Mouse (Mus musculus) liver, embryonic 14.5 days (tissue): Measurements from ENCODE around the gene Hist2h2ac. TPM values are rescaled to one million over a fixed set of nuclear protein-coding genes. Genes with fewer than 3 reads are reported as not detected.

ENCODE experiments used
- ATAC-seq: fragments of 200-750 bp; cut with Nextera tagmentation; 2 replicates; pipeline ENCODE4 v1.8.0; 2017; ENCODE audit warnings: moderate number of reproducible peaks, mild to moderate bottlenecking, moderate library complexity; ENCODE audit not compliant: insufficient read depth
- DNase-seq, 3 experiments: peaks; one replicate each; pipeline ENCODE4 v3.0.0-alpha.2; 2012 to 2013; ENCODE audit warnings: low read depth in 3 of 3, low spot score in 3 of 3
- H3K27ac ChIP-seq: fragments of 300-500 bp; sonication (generic); 2 replicates; pipeline ENCODE4 v1.5.1; 2014; ENCODE audit warnings: moderate library complexity, mild to moderate bottlenecking, control low read depth, inconsistent platforms
- H3K27me3 ChIP-seq: fragments of 300-500 bp; sonication (generic); 2 replicates; pipeline ENCODE4 v1.6.1; 2014; ENCODE audit warnings: mild to moderate bottlenecking, low read length, moderate library complexity; ENCODE audit not compliant: control insufficient read depth, insufficient read depth
- H3K36me3 ChIP-seq: fragments of 300-500 bp; sonication (generic); replicated peaks from 2 replicates; pipeline ENCODE4 v1.6.1; 2014; ENCODE audit warnings: low read depth; ENCODE audit not compliant: control insufficient read depth, insufficient read depth
- H3K4me1 ChIP-seq, 2 experiments: fragments of 200-500 bp in 1 of 2; fragments of 300-500 bp in 1 of 2; sonication (generic) in 1 of 2; replicated peaks; 2 replicates each; pipeline ENCODE4 v1.6.1; 2012 to 2014; ENCODE audit warnings: antibody characterized with exemption in 1 of 2, inconsistent platforms in 1 of 2, low read length in 1 of 2; ENCODE audit not compliant: control insufficient read depth in 2 of 2, insufficient read depth in 2 of 2
- H3K4me2 ChIP-seq: fragments of 300-500 bp; sonication (generic); 2 replicates; pipeline ENCODE4 v1.6.1; 2014; ENCODE audit warnings: low read depth, mild to moderate bottlenecking, control low read depth, moderate library complexity
- H3K4me3 ChIP-seq, 2 experiments: fragments of 200-500 bp in 1 of 2; fragments of 300-500 bp in 1 of 2; sonication (generic) in 1 of 2; 2 replicates each; pipeline ENCODE4 v1.5.1; 2012 to 2014; ENCODE audit warnings: low read depth in 2 of 2, low read length in 2 of 2, mild to moderate bottlenecking in 2 of 2, control low read depth in 1 of 2, inconsistent platforms in 1 of 2, moderate library complexity in 1 of 2; ENCODE audit not compliant: insufficient read depth in 1 of 2
- H3K9ac ChIP-seq: fragments of 300-500 bp; sonication (generic); replicated peaks from 2 replicates; pipeline ENCODE4 v1.6.1; 2014; ENCODE audit warnings: mild to moderate bottlenecking, control low read depth, moderate library complexity
- H3K9me3 ChIP-seq: fragments of 300-500 bp; sonication (generic); 2 replicates; pipeline ENCODE4 v1.6.1; 2016; ENCODE audit warnings: low read length, mixed read lengths; ENCODE audit not compliant: control insufficient read depth
- CTCF ChIP-seq: IDR thresholded peaks from 2 replicates; pipeline ENCODE4 v1.5.1; 2016; ENCODE audit warnings: antibody characterized with exemption, low read depth, control low read depth
- EP300 ChIP-seq: IDR thresholded peaks from 2 replicates; pipeline ENCODE4 v1.6.1; 2016; ENCODE audit warnings: antibody characterized with exemption, low read depth
- WGBS: fragments of 180-500 bp; shearing (Covaris S2); extraction: QIAGEN DNeasy Blood & Tissue Kit; methylation state at CpG from one replicate; pipeline ENCODE4 v1.1.7; 2014; ENCODE audit not compliant: insufficient replicate concordance; 5-methylcytosine and 5-hydroxymethylcytosine counted together
- polyA plus RNA-seq, 2 experiments: library from polyadenylated mRNA; depleted of rRNA in 1 of 2; stranded (reverse) in 1 of 2; unstranded in 1 of 2; fragments of >200 nt; fragmentation: Nextera tagmentation in 1 of 2; extraction: Ambion mirVana in 1 of 2; gene quantifications; 2 replicates each; pipeline versions ENCODE4 v1.2.1 to v1.2.3; 2012 to 2014

The Hist2h2ac gene
- polyA plus RNA-seq, 2 experiments, result 14.0 to 18.5 TPM

DNA sequence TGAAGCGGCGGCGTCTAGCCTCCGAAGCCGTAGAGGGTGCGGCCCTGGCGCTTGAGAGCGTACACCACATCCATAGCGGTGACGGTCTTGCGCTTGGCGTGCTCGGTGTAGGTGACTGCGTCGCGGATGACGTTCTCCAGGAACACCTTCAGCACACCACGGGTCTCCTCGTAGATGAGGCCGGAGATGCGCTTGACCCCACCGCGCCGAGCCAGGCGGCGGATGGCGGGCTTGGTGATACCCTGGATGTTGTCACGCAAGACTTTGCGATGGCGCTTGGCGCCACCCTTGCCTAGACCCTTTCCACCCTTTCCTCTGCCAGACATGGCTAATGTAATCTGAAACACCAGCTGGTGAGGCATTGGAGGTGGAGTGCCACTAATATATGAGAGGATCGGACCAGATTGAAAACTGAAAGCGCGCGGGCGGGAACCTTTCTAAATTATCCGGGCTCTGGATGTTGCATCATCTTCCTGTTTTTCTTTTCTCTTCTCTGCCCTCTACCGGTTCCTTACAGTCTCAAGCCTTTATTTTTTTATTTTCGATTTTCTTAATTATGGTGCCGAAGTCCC lies 42.4 kb upstream of the Hist2h2ac start, which contains the start of gene Hist2h4:
TSS of gene Hist2h4 (minus strand) at position 333 of the 572 bp plus-strand sequence.
- no peaks in the 10 kb centered on the region for H3K9me3 ChIP-seq
- DNase-seq, result peak; percentile 94 to 95 (median 95)
- under 1% methylated on average over 40 of the region's 40 CpGs for WGBS
- peak within 1 kb of the TSS; percentile 100 for H3K9ac ChIP-seq
- peak; percentile 87 for ATAC-seq
- peak within 1 kb of the TSS; percentile 100 for H3K27ac ChIP-seq
- H3K36me3 ChIP-seq, result no peaks in the 10 kb centered on the region
- peaks cover 36 to 42% of the 10 kb centered on the region in 2 experiments for H3K4me1 ChIP-seq
- TF ChIP-seq CTCF (peak; percentile 47; the same call in 1 of the 2 replicates), EP300 (peak; percentile 93)
- peak within 1 kb of the TSS; percentile 86 for H3K4me2 ChIP-seq
- H3K27me3 ChIP-seq, result no peaks in the 10 kb centered on the region
- H3K4me3 ChIP-seq, result peak within 1 kb of the TSS; percentile 54 to 63

DNA sequence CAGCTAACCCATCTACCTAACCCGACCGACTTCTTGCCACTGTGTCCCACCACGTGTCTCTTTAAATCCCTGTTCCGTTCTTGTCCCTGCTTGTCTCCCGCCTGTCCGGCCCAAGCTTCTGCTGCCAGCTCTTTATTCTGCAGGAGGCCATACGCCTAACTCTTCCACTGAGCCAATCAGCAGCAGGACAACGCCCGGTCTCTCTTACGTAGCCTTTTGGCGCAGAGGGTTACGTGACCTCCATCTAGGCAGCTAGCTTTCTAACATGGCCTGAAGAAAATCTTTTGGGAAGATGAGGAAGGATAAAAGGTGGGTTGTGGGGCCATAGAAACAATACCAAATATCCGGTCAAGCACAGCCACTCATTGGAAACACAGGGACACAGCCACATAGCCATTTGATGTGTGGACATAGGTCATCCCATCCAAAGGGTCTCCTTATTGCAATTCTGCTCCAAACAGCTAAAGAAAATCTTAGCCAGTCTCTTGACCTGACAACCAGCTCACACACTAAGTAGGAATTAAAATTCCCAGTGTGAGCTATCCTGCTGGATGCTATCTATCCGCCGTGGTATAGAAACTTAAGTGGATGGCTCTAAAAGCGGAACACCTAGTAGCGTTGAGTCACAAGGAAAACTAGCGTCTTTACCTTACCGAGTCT lies 41.7 kb upstream of the Hist2h2ac start:
- DNase-seq (peak; percentile 85 to 88 (median 87)), ATAC-seq (peak; percentile 70)
- Histone ChIP-seq H3K36me3 (no peaks in the 10 kb centered on the region), H3K4me3 (peak overlapping the region; percentile 54 to 63), H3K27ac (peak overlapping the region; percentile 100), H3K4me1 (peaks cover 29 to 36% of the 10 kb centered on the region in 2 experiments), H3K4me2 (peak overlapping the region; percentile 86), H3K9ac (peak overlapping the region; percentile 100), H3K9me3 (no peaks in the 10 kb centered on the region), H3K27me3 (no peaks in the 10 kb centered on the region)
- under 1% methylated on average over 19 of the region's 19 CpGs for whole genome bisulfite sequencing
- TF ChIP-seq CTCF (no peak), EP300 (no peak)

DNA sequence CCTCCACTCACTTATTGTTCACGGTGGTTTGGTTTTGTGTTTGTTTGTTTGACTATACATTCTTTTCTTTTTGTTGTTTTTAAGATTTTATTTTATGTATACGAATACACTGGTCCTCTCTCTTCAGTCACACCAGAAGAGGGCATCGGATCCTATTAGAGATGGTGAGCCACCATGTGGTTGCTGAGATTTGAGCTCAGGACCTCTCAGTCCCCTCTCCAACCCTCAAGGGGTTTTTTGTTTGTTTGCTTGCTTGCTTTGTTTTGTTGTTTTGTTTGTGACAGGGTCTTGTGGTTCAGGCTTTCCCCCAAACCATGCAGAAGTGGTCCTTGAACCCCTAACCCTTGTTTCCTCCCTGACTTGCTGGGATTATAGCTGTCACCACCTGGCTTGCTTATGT lies 40.9 kb upstream of the Hist2h2ac start:
- Histone ChIP-seq H3K4me2 (peak overlapping the region; percentile 86), H3K4me3 (peak overlapping the region; percentile 54 to 63), H3K36me3 (no peaks in the 10 kb centered on the region), H3K27me3 (no peaks in the 10 kb centered on the region), H3K9ac (peak overlapping the region; percentile 100), H3K4me1 (peaks cover 29 to 31% of the 10 kb centered on the region in 2 experiments), H3K9me3 (no peaks in the 10 kb centered on the region), H3K27ac (peak overlapping the region; percentile 100)
- ATAC-seq, result no peak
- DNase-seq, result no peak
- WGBS, result 52% methylated on average over 3 of the region's 3 CpGs
- no peak for TF ChIP-seq EP300
- TF ChIP-seq CTCF, result no peak

DNA sequence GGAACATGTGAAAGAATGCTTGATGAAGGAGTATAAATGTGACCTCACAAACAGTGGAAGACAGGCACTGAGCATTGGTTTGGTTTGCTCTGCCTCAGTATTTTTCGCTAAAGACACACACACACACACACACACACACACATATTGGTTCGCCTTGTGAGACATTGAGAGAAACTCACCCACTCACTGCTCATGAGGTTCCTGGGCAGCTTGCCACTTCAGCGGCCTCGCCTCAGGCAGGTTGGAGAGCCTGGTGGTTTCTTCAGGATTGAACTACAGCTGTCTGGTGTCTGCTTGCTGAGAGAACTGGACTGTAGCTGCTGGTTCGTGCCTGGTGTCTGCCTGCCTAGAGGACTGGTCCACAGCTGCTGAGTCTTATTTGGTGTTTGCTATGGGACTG lies 39.5 kb upstream of the Hist2h2ac start:
- H3K4me2 ChIP-seq, result no peak overlapping the region
- ATAC-seq, result no peak
- no peaks in the 10 kb centered on the region for H3K27me3 ChIP-seq
- WGBS, result 81% methylated on average over 5 of the region's 5 CpGs
- no peaks in the 10 kb centered on the region for H3K36me3 ChIP-seq
- peaks cover 30 to 34% of the 10 kb centered on the region in 2 experiments for H3K4me1 ChIP-seq
- TF ChIP-seq CTCF (no peak), EP300 (no peak)
- H3K9ac ChIP-seq, result no peak overlapping the region
- H3K27ac ChIP-seq, result no peak overlapping the region
- DNase-seq, result no peak
- H3K4me3 ChIP-seq, result no peak overlapping the region
- H3K9me3 ChIP-seq, result no peaks in the 10 kb centered on the region

DNA sequence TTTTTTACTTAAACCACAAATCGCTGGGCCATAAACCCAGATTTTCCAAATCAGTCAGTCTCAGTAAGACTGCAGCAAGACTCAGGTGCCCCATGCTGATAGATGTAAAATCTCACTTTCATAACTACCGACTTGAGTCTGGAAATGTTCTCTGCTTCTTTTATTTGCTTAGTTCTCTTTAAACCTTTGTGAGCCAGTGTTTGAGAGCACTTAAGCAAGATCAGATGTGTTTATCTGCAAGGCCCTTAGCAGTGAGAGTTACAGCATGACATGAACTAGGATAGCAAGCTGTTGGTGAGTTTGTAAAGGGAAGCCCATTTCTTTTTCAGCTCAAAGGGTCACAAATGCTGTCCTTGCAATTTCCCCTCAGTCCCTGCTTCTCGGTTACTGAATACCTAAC lies 36.5 kb upstream of the Hist2h2ac start:
- ATAC-seq (no peak), DNase-seq (no peak)
- WGBS, result 66% methylated on average over 3 of the region's 3 CpGs
- Histone ChIP-seq H3K4me3 (no peak overlapping the region), H3K9me3 (no peaks in the 10 kb centered on the region), H3K36me3 (no peaks in the 10 kb centered on the region), H3K4me1 (peaks cover 34 to 37% of the 10 kb centered on the region in 2 experiments), H3K4me2 (no peak overlapping the region), H3K9ac (no peak overlapping the region), H3K27ac (no peak overlapping the region), H3K27me3 (no peaks in the 10 kb centered on the region)
- TF ChIP-seq CTCF (no peak), EP300 (no peak)
